Mouse (Mus musculus) CD4-positive, CD25-positive, alpha-beta regulatory T cell, adult 2 months (primary cell): Measurements from ENCODE around the gene Thada.

ENCODE experiments used
- DNase-seq: peaks from one replicate; pipeline ENCODE4 v3.0.0-alpha.2; 2012; ENCODE audit warnings: low read depth, low spot score

Gene Thada

DNA sequence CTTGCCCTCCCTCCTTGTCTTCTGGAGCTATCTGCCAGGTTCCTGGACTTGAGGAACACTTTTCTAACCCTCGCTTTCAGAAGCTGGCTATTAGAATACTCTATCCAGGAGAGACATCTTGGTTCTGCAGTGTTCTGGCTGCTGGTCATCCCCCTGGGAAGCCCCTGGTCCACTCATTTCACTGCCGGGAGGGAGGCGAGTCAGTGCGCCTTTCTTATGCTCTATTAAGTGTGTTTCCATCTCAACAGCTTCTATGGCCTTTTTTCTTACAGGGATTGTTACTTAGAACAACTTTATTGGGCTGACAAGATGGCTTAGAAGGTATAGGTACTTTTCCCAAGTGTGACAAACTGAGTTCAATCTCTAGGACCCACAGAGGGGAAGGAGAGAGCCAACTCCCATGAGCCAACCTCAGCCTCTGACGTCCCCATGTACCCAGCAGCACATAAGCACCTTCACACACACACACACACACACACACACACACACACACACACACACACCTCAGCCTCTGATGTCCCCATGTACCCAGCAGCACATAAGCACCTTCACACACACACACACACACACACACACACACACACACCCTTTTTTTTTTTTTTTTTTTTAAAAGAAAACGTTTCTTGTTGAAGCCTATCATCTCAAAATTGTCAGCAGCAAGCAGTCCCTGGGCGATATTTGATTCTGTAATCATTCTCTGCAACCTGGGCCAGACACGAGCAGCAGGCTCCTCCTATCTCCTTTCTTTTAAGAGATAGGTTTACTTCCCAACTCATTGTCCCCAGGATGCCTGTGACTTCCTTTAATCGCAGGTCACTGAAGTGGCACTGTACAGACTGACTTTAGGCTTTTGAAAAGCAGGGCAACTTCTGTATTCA is 113.9 kb downstream of the Thada start:
- peak; percentile 51 for DNase-seq

GRCm38 (mm10) chr17:84351276-84351675 is 114.7 kb downstream of the Thada start:
- no peak for DNase-seq

GRCm38 (mm10) chr17:84348865-84349264 is 117.1 kb downstream of the Thada start:
- no peak for DNase-seq

DNA sequence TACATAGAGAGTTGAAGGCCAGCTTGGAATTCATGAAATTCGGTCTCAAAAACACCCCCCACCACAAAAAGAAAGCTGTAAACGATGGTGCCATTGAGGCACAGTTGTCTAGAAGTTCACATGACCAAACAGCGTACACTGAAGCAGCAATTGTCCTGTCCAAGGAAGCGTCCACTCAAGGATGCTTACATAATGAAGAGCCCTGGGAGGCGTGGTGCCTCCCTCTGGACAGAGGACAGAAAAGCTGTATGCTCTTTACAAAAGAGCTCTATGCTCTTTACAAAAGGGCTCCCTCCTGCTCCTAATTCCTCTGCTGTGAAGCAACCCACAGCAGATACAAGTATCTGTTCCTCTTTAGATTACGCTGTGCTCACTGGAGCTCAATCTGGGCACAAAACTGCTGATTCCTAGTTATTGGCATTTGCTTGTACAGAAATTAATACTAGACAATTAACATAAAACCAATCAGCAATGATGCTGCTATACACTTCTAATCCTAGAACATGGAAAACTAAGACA is 123.6 kb downstream of the Thada start:
- DNase-seq: no peak

- no peak for DNase-seq
Observed at GRCm38 (mm10) chr17:84341686-84342085, 124.3 kb downstream of the Thada start.

GRCm38 (mm10) chr17:84340574-84340973 is 125.4 kb downstream of the Thada start:
- no peak for DNase-seq

GRCm38 (mm10) chr17:84335996-84336395 is 130.0 kb downstream of the Thada start:
- peak; percentile 64 for DNase-seq

- no peak for DNase-seq
Observed at GRCm38 (mm10) chr17:84335076-84335475, 130.9 kb downstream of the Thada start.

DNA sequence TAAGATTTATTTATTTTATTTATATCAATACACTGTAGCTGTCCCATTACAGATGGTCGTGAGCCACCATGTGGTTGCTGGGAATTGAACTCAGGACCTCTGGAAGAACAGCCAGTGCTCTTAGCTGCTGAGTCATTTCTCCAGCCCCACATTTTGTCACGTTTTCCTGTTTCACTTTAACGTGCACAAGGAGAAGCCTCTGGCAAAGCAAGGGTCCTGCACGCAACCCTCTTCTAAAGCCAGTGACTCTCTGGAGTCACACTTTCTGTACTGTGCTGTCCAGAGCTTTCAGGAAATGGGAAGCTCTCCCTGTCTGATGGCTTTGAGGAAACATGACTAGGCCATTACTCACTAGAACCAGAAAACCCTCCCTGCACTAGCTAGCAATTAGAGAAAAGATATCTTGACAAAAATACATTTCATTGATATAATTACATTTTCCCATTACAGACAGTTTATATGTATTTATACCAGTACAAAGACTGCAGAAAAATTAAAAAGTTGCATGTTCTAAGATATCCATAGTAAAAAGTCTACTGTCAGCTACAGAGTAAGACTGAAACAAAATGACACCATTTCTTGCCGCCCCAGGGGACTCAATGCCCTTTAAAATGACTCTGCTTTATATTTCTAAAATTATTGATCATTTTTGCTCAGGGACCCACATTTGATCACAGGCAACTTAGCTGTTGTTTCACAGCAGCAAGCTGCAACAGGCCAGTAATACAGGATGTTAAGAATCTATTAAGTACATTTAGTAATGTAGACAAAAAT is 131.6 kb downstream of the Thada start:
- DNase-seq: no peak

DNA sequence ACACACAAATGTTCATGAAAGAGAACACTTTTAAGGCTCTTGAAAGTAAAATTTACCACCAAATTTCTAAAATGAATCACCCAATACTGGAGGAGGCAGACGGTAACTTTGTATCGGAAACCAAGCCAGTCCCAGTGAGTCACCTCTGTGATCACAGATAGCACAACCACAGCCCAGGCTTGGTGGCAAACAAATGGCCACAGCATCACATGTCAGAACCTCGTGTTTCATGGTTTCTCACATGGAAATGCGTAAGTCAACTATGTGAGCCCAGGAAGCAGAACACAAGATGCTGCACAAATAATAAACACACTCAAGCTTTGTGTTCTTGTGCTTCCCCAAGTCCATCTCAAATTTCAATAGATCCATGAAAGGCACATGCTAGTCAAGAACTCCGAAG is 133.1 kb downstream of the Thada start:
- DNase-seq: peak; percentile 89

GRCm38 (mm10) chr17:84330986-84331385 is 135.0 kb downstream of the Thada start:
- DNase-seq: no peak

DNA sequence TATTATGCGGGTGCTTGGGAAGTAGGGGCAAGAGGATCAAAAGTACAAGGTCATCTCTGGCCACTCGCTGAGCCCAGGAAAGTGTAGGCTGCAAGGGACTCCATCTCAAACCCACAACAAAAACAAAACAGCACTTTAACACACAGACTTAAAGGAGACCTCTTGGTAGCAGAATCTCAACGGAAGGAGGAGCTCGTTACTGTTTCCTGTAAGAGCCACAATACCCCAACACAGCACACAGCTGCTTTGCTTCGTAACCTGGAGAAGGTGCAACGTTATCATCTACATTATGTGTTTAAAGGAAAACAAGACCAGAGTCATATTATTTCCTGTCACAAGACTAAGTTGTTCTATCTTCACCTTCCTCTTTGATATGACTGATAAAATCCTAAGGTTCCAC is 135.5 kb downstream of the Thada start:
- DNase-seq: peak; percentile 85

DNA sequence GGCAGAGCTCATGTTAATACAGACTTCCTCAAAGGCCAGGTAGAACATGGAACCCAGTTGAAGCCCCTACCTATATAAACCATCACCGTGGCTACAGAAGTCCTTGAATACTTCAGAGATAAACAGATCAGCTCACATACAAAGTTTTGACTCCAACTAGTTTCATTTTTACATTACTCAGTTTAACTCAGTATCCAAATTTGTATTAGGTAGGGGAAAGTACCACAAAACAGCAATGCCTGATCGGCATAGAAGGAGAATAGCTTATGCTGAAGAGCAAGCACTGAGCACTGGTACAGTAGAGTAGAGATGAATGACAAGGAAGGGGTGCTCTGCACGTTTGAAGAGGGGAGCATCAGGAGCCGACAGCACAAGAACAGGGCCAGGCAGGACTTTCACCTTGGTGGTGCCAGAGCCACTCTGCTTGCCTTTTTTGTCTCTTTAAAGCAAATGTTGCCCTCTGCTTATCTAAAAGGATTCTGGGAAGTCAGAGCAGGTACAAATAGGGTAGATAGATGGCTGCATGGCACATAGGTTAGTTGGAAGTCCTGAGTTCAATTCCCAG is 136.0 kb downstream of the Thada start:
- DNase-seq: peak; percentile 64

- peak; percentile 46 for DNase-seq
Observed at GRCm38 (mm10) chr17:84328526-84328925, 137.5 kb downstream of the Thada start.

- no peak for DNase-seq
Observed at GRCm38 (mm10) chr17:84327051-84327925, 138.7 kb downstream of the Thada start.

- DNase-seq: no peak
Observed at GRCm38 (mm10) chr17:84322176-84322575, 143.8 kb downstream of the Thada start.

GRCm38 (mm10) chr17:84321351-84321750 is 144.7 kb downstream of the Thada start:
- DNase-seq: no peak

GRCm38 (mm10) chr17:84320576-84320975 is 145.4 kb downstream of the Thada start:
- no peak for DNase-seq

DNA sequence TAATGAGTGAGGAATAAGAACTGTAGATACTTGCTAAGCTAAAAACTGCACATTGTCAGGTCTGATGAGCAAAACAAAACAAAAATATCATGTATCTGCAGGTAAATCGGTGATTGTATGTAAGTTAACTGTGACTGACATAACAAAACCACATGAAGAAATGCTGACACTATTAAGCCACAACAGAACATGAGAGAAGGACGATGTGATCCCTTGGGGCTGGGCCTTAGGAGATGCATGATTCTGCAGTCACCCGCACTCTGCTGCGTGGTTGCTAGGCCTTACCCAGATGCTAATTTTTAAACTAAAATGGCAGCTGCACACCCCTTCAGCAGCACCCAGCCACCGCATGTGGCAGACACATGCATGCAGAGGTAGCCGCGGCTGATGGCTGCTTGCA is 151.7 kb downstream of the Thada start:
- peak; percentile 56 for DNase-seq

GRCm38 (mm10) chr17:84313494-84313893 is 152.5 kb downstream of the Thada start:
- peak; percentile 87 for DNase-seq

DNA sequence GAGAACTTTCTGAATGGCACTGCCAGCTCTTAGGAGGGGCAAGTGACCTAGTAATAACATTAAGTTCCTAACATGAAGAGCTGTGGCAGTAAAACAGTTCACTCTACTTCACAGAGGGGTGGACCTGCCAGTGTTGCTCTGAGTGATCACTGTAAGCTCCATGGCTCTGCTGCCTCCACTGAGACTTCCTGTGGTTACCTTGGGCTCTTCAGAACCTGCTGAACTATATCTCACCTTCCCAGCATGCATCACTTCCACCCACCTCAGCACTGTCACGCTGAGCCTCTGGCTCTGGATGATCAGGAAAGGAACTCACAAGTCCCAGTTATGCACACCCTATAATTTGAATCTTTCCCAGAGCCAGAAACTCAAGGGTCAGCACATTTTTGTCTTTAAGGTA is 159.9 kb downstream of the Thada start:
- DNase-seq: peak; percentile 88
